Mouse (Mus musculus) layer of hippocampus, adult 6 months (tissue): Measurements from ENCODE around the gene Prrc2c. TPM values are rescaled to one million over a fixed set of nuclear protein-coding genes. Genes with fewer than 3 reads are reported as not detected.

Source experiments
- long read RNA-seq, 2 experiments: library from polyadenylated mRNA; unstranded; transcript quantifications; one replicate each; pipeline ENCODE4 v2.0.0; 2019 to 2020
- microRNA-seq: library from miRNA; unstranded; fragments of <30 nt; microRNA quantifications from one replicate; pipeline ENCODE4 v1.2.0, GENCODE M21; 2020
- polyA plus RNA-seq: library from polyadenylated mRNA; unstranded; fragments of <200 nt; fragmentation: Nextera tagmentation; gene quantifications from 2 replicates; pipeline ENCODE4 v1.2.3, GENCODE M21; 2021

Prrc2c gene
- 59.3 and 72.1 TPM in 2 replicates for polyA plus RNA-seq
- long read RNA-seq, experiment 1, transcript Prrc2c-211 (12 exons, 1,827 nt): minor isoform, 6 of 154 reads
- long read RNA-seq, experiment 1, transcript Prrc2c-203 (5 exons, 1,342 nt): major isoform, 8 of 154 reads
- long read RNA-seq, experiment 1, partial matches to known transcripts: 103 of 154 reads
- long read RNA-seq, experiment 1, other reads (novel, unspliced or antisense): 36 of 154 reads
- long read RNA-seq, experiment 2, transcript Prrc2c-211 (12 exons, 1,827 nt): major isoform, 5 of 64 reads
- long read RNA-seq, experiment 2, partial matches to known transcripts: 52 of 64 reads
- long read RNA-seq, experiment 2, other reads (novel, unspliced or antisense): 6 of 64 reads

DNA sequence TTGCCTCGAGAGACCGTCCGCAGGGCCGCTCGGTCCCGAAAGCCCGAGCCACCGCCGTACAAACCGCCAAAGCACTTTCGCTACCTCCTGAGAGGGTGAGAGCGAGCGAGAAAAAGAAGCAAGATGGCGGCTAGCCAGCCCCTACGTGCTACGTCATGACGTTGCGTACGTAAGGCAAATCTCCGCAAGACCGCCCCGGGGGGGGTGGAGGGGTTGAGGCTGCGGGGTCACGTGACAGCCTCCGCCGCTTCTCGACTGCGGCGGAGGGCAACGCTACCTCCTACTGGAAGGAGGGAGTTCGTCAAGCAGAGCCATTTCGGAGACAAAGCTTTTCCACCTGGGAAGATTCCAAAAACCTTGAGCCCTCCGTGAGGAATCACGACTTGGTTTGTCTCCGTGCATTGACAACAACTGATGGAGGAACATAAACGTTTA is at the start of gene Prrc2c:
Gene Prrc2c (minus strand): TSS at position 156 of the 435 bp plus-strand sequence.

GRCm38 (mm10) chr1:162658119-162658518 is 82.2 kb downstream of the Prrc2c start, which contains the start of gene Myocos:
Myocos (minus strand) TSS chr1:162658219.

GRCm38 (mm10) chr1:162639051-162639750 is 101.2 kb downstream of the Prrc2c start, which contains the start of gene Myoc:
Myoc (plus strand) TSS chr1:162639155.

Small RNA genes lying within 50 kb of the gene (microRNA-seq; reads per million reads assigned to microRNA genes)
- gene Gm27616: not detected

Other genes starting within 250 kb of the Prrc2c start
- gene Mettl13, start 192.0 kb downstream of the Prrc2c start, polyA plus RNA-seq: 2.4 and 2.7 TPM in 2 replicates
- 44.5 and 47.1 TPM in 2 replicates for gene Vamp4, start 170.0 kb downstream of the Prrc2c start, polyA plus RNA-seq
- gene Myoc, start 101.4 kb downstream of the Prrc2c start, polyA plus RNA-seq: 10.3 and 16.4 TPM in 2 replicates
- gene Myocos, start 82.3 kb downstream of the Prrc2c start, polyA plus RNA-seq: not detected in 2 replicates
- not detected in 2 replicates for gene Fmo4, start 73.4 kb upstream of the Prrc2c start, polyA plus RNA-seq
- 5.8 and 6.8 TPM in 2 replicates for gene Fmo1, start 126.1 kb upstream of the Prrc2c start, polyA plus RNA-seq
- gene Fmo2, start 158.2 kb upstream of the Prrc2c start, polyA plus RNA-seq: 0.20 and 1.9 TPM in 2 replicates
- not detected in 2 replicates for gene Fmo6, start 197.0 kb upstream of the Prrc2c start, polyA plus RNA-seq
- not detected in 2 replicates for gene Fmo3, start 244.0 kb upstream of the Prrc2c start, polyA plus RNA-seq